Mouse (Mus musculus) limb, embryonic 13.5 days (tissue): ENCODE data around the gene Whamm. TPM values are rescaled to one million over a fixed set of nuclear protein-coding genes. Genes with fewer than 3 reads are reported as not detected.

Source experiments
- ATAC-seq: fragments of 200-750 bp; cut with Nextera tagmentation; 2 replicates; pipeline ENCODE4 v1.8.0; 2017; ENCODE audit warnings: low read depth, moderate number of reproducible peaks, moderate TSS enrichment; ENCODE audit not compliant: low FRiP score
- H3K27ac ChIP-seq: fragments of 300-500 bp; sonication (generic); 2 replicates; pipeline ENCODE4 v1.5.1; 2015; ENCODE audit warnings: inconsistent platforms, mild to moderate bottlenecking, moderate library complexity
- H3K27me3 ChIP-seq: fragments of 300-500 bp; sonication (generic); 2 replicates; pipeline ENCODE4 v1.6.1; 2015; ENCODE audit warnings: mild to moderate bottlenecking, inconsistent platforms
- H3K36me3 ChIP-seq: fragments of 300-500 bp; sonication (generic); 2 replicates; pipeline ENCODE4 v1.6.1; 2015; ENCODE audit warnings: inconsistent platforms, mild to moderate bottlenecking, moderate library complexity
- H3K4me1 ChIP-seq: fragments of 300-500 bp; sonication (generic); 2 replicates; pipeline ENCODE4 v1.6.1; 2015; ENCODE audit warnings: inconsistent platforms
- H3K4me2 ChIP-seq: fragments of 300-500 bp; sonication (generic); replicated peaks from 2 replicates; pipeline ENCODE4 v1.6.1; 2015; ENCODE audit warnings: inconsistent platforms, mild to moderate bottlenecking, moderate library complexity
- H3K4me3 ChIP-seq: fragments of 300-500 bp; sonication (generic); 2 replicates; pipeline ENCODE4 v1.5.1; 2015; ENCODE audit warnings: moderate library complexity, mild to moderate bottlenecking, inconsistent platforms
- H3K9ac ChIP-seq: fragments of 300-500 bp; sonication (generic); 2 replicates; pipeline ENCODE4 v1.6.1; 2015; ENCODE audit warnings: mild to moderate bottlenecking, inconsistent platforms
- H3K9me3 ChIP-seq: fragments of 300-500 bp; sonication (generic); 2 replicates; pipeline ENCODE4 v1.6.1; 2016; ENCODE audit warnings: inconsistent platforms
- WGBS: fragments of 180-500 bp; shearing (Covaris S2); methylation state at CpG from one replicate; pipeline ENCODE4 v1.1.7; 2015; 5-methylcytosine and 5-hydroxymethylcytosine counted together
- polyA plus RNA-seq: library from polyadenylated mRNA; unstranded; fragments of >200 nt; fragmentation: Nextera tagmentation; extraction: Ambion mirVana; gene quantifications from 2 replicates; pipeline ENCODE4 v1.2.1, GENCODE M21; 2015

Gene Whamm
- polyA plus RNA-seq, 1 experiment from 2014 or later = 4.0 TPM

DNA sequence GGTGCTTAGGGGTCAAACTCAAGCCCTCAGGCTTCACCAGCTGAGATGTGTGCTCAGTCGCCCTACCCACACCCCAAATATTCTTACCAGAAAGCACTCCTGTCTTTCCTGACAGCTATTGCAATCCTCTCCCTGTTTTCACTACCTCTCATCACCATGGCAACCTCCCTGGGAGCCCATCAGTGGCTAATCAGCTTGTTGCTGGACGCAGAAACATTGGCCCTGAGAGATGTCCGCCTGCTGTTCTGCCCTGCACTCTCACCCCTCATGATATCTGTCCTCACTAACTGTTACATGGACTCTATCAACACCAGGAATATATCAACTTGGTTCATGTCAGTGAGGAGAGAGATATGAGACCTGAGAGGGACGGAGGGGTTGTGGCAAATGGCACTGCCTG is 17.5 kb upstream of the Whamm start:
- Histone ChIP-seq H3K9ac (no peak overlapping the region), H3K36me3 (no peaks in the 10 kb centered on the region), H3K9me3 (0 out of 2 replicates have a peak, but pooled peaks cover 3% of the 10 kb centered on the region), H3K4me3 (no peak overlapping the region), H3K4me1 (no peaks in the 10 kb centered on the region), H3K4me2 (no peak overlapping the region), H3K27ac (no peak overlapping the region), H3K27me3 (no peaks in the 10 kb centered on the region)
- ATAC-seq = no peak
- WGBS = 64% methylated on average over 4 of the region's 4 CpGs

DNA sequence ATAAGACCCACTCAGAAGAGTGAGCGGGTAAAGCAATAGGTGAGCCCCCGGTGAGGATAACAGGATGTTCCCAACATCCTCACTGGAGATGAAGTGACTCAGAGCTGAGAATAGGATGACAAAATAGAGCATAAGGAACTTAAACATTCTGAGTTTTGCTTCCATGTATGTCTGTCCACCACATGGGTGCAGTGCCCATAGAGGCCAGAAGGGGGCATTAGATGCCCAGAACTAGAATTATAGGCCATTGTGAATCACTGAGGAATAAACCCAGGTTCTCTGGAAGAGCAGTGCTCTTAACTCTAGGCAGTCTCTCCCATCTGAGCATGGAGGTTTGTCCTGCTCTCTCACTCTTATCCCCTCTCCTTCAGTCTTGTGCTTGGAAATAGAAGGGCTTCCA is 16.7 kb upstream of the Whamm start:
- H3K27me3 ChIP-seq = no peaks in the 10 kb centered on the region
- H3K27ac ChIP-seq = no peak overlapping the region
- H3K4me1 ChIP-seq = no peaks in the 10 kb centered on the region
- no peak for ATAC-seq
- H3K4me3 ChIP-seq = no peak overlapping the region
- WGBS = 80% methylated on average over 2 of the region's 2 CpGs
- H3K9ac ChIP-seq = no peak overlapping the region
- no peak overlapping the region for H3K4me2 ChIP-seq
- no peaks in the 10 kb centered on the region for H3K36me3 ChIP-seq
- H3K9me3 ChIP-seq = 0 out of 2 replicates have a peak, but pooled peaks cover 3% of the 10 kb centered on the region

DNA sequence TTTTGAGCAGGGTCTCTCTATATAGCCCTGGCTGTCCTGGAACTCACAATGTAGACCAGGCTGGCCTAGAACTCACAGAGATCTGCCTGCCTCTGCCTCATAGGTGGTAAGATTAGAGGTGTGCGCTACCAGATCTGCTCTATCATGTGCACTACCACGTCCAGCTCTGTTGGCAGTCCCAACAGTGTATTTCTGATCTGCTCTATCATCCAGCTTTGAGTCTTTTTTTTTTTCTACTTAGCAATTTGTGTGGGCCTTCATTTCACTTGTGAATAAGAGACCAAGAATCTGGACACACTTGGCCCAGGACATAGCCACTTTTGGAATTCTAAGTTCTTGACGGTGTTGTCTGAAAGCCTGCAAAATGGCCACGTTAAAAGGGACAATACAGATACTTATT is 14.2 kb upstream of the Whamm start:
- H3K27ac ChIP-seq = no peak overlapping the region
- no peaks in the 10 kb centered on the region for H3K36me3 ChIP-seq
- H3K27me3 ChIP-seq = no peaks in the 10 kb centered on the region
- H3K9me3 ChIP-seq = 0 out of 2 replicates have a peak, but pooled peaks cover 3% of the 10 kb centered on the region
- 0 out of 2 replicates have a peak, but pooled peaks cover 4% of the 10 kb centered on the region for H3K4me1 ChIP-seq
- H3K4me2 ChIP-seq = no peak overlapping the region
- 89% methylated on average over 4 of the region's 4 CpGs for WGBS
- H3K9ac ChIP-seq = no peak overlapping the region
- no peak overlapping the region for H3K4me3 ChIP-seq
- ATAC-seq = no peak

DNA sequence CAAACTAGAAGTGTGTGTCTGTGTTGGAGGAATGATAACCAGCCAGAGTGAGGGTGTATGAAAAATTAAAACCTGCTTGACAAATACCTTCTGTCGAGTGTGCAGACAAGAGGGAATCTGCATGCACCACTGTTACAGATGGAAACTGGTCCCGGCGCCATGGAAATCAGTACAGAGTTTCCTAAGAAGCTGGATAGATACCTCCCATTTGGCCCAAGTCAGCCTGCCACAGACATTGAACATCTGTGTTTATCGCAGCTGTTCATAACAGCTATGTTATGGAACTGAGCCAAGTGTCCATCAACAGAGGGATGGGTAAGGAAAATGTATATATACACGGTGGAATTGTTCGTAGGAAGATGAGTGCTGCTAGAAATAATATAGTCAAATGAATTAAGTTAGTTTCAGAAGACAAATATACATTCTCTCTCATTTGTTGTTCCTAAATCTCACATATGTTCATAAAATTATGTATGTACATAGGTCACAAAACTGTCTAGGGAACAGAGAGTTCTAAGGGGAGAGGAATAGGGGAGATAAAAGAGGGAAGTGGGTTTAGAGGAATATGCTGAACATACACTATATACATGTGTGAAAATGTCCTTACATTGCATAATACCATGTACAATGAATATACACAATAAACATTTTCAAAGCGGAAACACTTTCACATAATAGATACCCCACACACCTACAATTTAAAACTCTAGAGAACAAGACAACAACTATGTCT is 13.6 kb upstream of the Whamm start:
- no peaks in the 10 kb centered on the region for H3K36me3 ChIP-seq
- ATAC-seq = no peak
- H3K4me1 ChIP-seq = 0 out of 2 replicates have a peak, but pooled peaks cover 4% of the 10 kb centered on the region
- H3K9ac ChIP-seq = no peak overlapping the region
- H3K4me3 ChIP-seq = no peak overlapping the region
- H3K4me2 ChIP-seq = no peak overlapping the region
- H3K9me3 ChIP-seq = 0 out of 2 replicates have a peak, but pooled peaks cover 3% of the 10 kb centered on the region
- H3K27ac ChIP-seq = no peak overlapping the region
- H3K27me3 ChIP-seq = no peaks in the 10 kb centered on the region
- 72% methylated on average over 7 of the region's 7 CpGs for WGBS

DNA sequence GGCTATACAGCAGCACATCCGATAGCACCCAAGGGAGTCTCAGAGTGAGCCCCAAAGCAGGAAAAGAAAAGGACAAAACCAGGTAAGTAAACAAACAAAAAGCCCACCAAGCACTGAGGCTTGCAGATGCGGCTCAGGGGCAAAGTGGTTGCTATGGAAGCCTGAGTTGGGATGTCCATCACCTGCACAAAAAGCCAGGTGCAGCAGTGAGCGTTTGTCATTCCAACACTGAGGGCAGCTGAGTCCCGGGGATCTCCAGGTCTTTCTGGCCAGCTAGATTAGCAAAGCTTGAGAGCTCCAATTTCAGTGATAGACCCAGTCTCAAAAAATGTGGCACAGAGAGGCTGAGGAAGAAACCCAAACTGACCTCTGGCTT is 13.1 kb upstream of the Whamm start:
- Histone ChIP-seq H3K27ac (no peak overlapping the region), H3K9ac (no peak overlapping the region), H3K4me3 (no peak overlapping the region), H3K4me2 (no peak overlapping the region), H3K36me3 (no peaks in the 10 kb centered on the region), H3K27me3 (no peaks in the 10 kb centered on the region), H3K4me1 (0 out of 2 replicates have a peak, but pooled peaks cover 4% of the 10 kb centered on the region), H3K9me3 (0 out of 2 replicates have a peak, but pooled peaks cover 3% of the 10 kb centered on the region)
- 68% methylated on average over 4 of the region's 4 CpGs for WGBS
- ATAC-seq = no peak

DNA sequence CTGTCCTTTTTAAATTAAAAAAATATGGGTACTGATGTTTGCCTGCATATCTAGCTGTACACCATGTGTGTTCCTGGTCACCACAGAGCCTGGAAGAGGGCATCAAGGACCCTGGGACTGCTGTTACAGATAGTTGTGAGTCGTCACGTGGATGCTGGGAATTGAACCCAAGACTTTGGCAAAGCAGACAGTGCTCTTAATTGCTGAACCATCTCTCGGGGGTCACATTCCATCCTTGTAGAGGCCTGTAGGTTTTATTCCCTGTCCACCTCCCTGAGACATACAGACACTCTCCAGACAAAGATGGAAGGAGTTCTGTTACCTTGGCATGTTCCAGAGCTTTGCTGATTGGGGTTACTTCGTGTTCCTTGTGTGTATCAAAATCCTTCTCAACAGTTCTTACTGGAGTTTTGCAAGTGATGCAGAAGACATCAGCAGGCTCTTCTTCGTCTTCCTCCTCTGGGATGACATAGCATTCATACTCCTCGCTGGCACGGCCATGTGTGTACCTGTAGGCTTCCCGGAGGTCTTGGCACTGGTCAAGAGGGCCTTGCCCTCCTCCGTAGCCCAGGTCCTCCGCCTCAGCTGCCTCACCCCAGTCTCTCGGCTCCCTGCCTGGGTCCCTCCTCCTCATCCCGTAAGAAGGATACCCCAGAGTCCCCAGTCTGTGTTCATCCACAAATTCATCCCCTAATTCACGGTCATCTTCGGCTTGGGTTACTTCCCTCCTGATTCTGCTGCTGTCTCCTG is 11.7 kb upstream of the Whamm start:
- Histone ChIP-seq H3K36me3 (no peaks in the 10 kb centered on the region), H3K27me3 (no peaks in the 10 kb centered on the region), H3K4me2 (no peak overlapping the region), H3K4me1 (0 out of 2 replicates have a peak, but pooled peaks cover 4% of the 10 kb centered on the region), H3K9me3 (0 out of 2 replicates have a peak, but pooled peaks cover 3% of the 10 kb centered on the region), H3K9ac (no peak overlapping the region), H3K27ac (no peak overlapping the region), H3K4me3 (no peak overlapping the region)
- 84% methylated on average over 14 of the region's 14 CpGs for WGBS
- no peak for ATAC-seq

DNA sequence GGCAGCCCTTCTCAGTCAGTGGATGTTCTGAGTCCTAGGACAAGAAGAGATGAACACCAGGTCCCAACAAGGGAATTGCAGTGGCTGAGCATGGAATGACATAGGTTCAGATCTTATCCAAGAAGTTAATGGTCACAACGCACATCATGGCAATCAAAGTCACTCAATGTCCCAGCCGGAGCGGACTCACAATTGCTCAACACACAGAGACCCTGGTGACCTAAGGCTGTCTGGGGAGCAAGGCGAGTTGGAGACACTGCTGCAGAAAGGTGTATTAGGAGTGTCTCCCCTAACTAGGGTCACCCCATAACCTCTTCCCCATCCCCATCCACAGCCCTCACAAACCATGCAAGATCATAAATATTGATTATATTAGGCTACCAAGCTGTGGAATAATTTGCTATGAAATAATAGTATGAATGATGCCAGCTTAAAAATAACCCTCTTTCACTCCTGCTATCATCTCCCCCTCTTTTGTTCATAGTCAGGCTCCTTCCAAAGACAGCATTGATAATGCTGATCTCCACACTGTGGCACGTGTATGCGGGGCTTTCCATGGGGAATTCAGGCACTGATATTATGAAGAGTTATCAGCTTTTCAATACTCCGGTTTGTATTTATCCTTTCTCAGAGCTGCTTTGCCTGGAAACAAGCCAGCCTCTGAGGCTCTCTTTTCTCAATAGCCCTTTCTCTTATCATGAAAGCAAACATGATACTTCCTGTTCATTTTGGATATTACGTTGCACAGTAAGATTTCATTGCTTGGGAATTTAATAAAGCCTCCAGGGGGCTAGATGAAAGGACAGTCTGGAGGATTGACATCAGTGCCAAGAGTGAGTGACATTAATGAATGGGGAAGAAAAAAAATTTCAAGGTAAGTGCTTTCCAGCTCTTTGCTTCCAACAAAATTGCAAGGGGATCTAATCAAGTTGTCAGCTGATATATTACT is 10.7 kb upstream of the Whamm start:
- no peak overlapping the region for H3K27ac ChIP-seq
- 73% methylated on average over 8 of the region's 8 CpGs for WGBS
- H3K27me3 ChIP-seq = no peaks in the 10 kb centered on the region
- no peaks in the 10 kb centered on the region for H3K36me3 ChIP-seq
- H3K4me2 ChIP-seq = no peak overlapping the region
- H3K4me1 ChIP-seq = peaks cover 6% of the 10 kb centered on the region; the same call in 1 of the 2 replicates
- ATAC-seq = no peak
- no peak overlapping the region for H3K4me3 ChIP-seq
- no peaks in the 10 kb centered on the region for H3K9me3 ChIP-seq
- H3K9ac ChIP-seq = no peak overlapping the region

DNA sequence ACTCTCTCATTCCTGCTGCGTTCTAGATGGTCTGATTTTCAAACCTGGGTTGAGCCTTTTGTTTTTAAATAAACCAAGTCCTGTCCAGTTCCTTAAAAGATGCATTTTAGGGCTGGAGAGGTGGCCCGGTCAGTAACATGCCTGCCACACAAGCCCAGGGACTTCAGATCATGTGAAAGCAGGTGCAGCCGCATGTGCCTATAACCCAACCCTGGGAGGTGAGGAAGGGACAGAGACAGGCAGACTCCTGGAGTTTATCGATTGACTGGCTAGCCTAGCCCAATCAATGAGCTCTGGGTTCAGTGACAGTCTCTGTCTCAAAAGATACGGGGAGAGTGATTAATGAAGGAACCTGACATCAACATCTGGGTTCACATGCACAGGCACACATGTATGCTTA is 9.9 kb upstream of the Whamm start:
- WGBS = 75% methylated on average over 5 of the region's 5 CpGs
- Histone ChIP-seq H3K4me1 (peaks cover 10% of the 10 kb centered on the region; the same call in 1 of the 2 replicates), H3K36me3 (no peaks in the 10 kb centered on the region), H3K4me2 (no peak overlapping the region), H3K9ac (no peak overlapping the region), H3K9me3 (no peaks in the 10 kb centered on the region), H3K27ac (no peak overlapping the region), H3K4me3 (no peak overlapping the region), H3K27me3 (no peaks in the 10 kb centered on the region)
- ATAC-seq = no peak

DNA sequence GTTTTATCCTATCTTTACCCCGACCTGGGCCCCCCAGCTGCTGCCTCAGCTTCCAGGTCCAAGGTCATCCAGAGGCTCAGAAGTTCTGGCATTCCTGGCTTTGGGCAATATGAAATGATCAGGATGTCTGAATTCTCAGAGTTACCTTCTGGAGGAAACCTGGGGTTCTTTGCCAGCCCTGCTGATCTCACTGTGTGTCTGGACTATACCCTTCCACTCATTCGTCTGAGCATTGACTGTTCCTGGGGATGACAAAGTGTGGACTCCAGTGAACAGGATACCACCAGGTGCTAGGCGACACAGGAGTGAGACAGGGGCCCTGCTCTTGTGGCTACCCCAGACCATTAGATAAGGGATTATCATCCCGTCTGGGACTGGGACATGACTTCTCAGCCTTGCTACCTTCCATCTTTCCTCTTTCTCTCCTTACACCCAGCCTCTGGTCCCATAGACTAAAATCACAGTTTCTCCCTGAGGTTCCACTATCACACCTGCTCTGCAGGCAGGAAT is 7.5 kb upstream of the Whamm start:
- Histone ChIP-seq H3K9ac (no peak overlapping the region), H3K4me1 (peaks cover 10% of the 10 kb centered on the region; the same call in 1 of the 2 replicates), H3K27me3 (no peaks in the 10 kb centered on the region), H3K9me3 (no peaks in the 10 kb centered on the region), H3K4me2 (no peak overlapping the region), H3K4me3 (no peak overlapping the region), H3K27ac (no peak overlapping the region), H3K36me3 (no peaks in the 10 kb centered on the region)
- ATAC-seq = no peak
- WGBS = 73% methylated on average over 4 of the region's 4 CpGs

DNA sequence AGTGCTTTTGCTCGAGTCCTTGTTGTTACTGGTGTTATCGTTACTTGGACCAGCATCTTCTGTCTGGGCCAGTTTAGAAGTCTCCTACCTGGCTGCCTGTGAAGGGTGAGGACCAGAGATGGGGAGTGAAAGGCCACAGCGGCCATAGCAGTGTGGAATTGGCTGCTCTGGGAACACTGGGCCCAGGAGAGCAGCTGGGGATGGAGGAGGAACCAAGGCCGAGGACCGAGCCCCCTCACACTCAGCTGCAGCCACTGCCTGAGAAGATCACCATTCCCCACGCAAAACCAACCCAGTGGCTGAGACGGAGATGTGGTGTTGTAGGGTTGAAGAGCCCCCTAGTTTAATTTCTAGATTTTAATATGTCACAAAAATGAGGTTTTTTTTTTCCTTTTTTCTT is 6.3 kb upstream of the Whamm start:
- no peaks in the 10 kb centered on the region for H3K27me3 ChIP-seq
- no peak overlapping the region for H3K9ac ChIP-seq
- peaks cover 10% of the 10 kb centered on the region; the same call in 1 of the 2 replicates for H3K4me1 ChIP-seq
- H3K4me2 ChIP-seq = no peak overlapping the region
- no peak overlapping the region for H3K4me3 ChIP-seq
- no peak for ATAC-seq
- H3K36me3 ChIP-seq = no peaks in the 10 kb centered on the region
- H3K27ac ChIP-seq = no peak overlapping the region
- H3K9me3 ChIP-seq = no peaks in the 10 kb centered on the region
- WGBS = 74% methylated on average over 7 of the region's 7 CpGs

DNA sequence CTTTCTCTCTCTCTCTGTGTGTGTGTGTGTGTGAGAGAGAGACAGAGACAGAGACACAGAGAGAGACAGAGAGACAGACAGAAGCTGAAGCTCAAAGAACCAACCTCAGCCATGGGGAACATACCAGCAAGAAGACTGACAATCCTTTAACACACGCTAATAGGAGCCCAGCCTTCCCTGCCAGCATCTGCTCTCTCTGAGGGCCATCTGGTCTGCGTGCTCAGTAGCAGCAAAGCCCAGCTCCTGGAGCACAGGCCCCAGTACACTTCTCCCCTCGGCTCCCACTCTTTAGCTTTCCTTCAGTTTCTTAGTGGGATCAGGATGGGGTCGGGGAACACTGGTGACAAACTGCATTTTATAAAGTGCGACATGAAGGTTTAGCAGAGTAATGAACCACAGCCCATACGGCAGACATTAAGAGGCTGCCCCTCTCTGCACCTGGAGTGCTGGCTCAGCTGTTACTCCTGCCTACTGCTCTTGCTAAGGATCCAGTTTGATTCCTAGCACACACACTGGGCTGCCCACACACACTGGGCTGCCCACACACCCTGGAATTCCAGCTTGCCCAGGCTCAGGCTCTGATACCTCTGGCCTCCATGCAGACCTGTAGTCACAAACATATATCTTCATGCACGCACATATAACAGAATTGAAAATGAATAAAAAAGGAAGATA is 5.5 kb upstream of the Whamm start:
- Histone ChIP-seq H3K9ac (0 out of 2 replicates have a peak overlapping the region, but pooled peaks have one; percentile 43), H3K4me2 (no peak overlapping the region), H3K36me3 (no peaks in the 10 kb centered on the region), H3K4me1 (peaks cover 9% of the 10 kb centered on the region; the same call in 1 of the 2 replicates), H3K9me3 (no peaks in the 10 kb centered on the region), H3K4me3 (no peak overlapping the region), H3K27ac (no peak overlapping the region), H3K27me3 (no peaks in the 10 kb centered on the region)
- peak; percentile 57; the same call in 1 of the 2 replicates for ATAC-seq
- 30% methylated on average over 7 of the region's 7 CpGs for WGBS
